8 mouse cellular contexts compared by ENCODE assay signal in the genomic region with DNA sequence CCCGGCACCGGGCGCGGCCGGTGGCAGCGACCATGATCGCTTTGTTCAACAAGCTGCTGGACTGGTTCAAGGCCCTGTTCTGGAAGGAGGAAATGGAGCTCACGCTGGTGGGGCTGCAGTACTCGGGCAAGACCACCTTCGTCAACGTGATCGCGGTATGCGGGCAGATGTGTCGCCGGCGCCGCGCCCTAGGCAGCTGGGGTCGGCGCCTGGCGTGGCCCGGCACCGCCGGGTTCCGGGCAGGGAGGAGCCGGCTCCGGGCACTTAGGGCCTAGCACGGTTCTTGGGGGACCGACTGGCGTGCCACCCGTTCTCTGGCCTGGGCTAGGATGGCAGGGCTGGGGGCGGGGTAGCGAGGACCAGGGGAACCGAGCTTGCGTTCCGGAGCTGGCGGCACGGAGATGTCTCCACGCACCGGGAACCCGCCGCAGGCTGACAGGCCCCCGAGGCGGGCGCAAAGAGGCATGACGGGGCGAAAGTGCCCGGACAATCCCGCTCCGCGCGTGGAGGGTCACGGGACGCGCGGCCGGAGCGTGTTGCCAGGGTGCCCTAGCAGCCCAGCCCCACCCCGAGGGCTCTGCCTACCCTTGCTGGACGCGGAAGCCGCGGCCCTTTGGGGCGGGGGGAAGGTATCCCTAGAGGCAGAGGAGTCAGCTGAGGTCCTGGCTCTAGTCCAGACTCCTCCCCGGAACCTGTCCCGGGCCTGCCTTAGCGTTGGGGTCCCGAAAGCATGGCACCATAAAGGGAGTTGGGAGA. TPM values are rescaled to one million over a fixed set of nuclear protein-coding genes. Genes with fewer than 3 reads are reported as not detected.
A peak's percentile ranks its signal among the peaks of the same experiment; 100 is the strongest.
DNase-seq lines count a peak whose midpoint lies in the region; ATAC-seq and TF ChIP-seq lines count a peak whose summit lies in the region.

No protein-coding gene starts in this region.

- H3K27ac ChIP-seq in embryonic facial prominence, embryonic 12.5 days, result peak overlapping the region; percentile 92
- peak overlapping the region; percentile 92 for H3K27ac ChIP-seq in heart, adult 2 months
- peak overlapping the region; percentile 79 for H3K27ac ChIP-seq in kidney, adult 2 months (ENCODE audit: insufficient read depth, low read depth, low read length)
- H3K27ac ChIP-seq in limb, embryonic 13.5 days, result peak overlapping the region; percentile 91
- peak overlapping the region; percentile 96 for H3K27ac ChIP-seq in midbrain, embryonic 14.5 days (replicated peaks; ENCODE audit: low read depth, low read length)
- H3K27ac ChIP-seq in small intestine, adult 2 months (ENCODE audit: insufficient read depth, low read depth, low read length), result peak overlapping the region; percentile 79

- H3K9ac ChIP-seq in embryonic facial prominence, embryonic 12.5 days, result peak overlapping the region; percentile 96
- H3K9ac ChIP-seq in heart, adult 2 months (ENCODE audit: low read depth, low read length), result peak overlapping the region; percentile 93
- peak overlapping the region; percentile 97 for H3K9ac ChIP-seq in limb, embryonic 13.5 days
- peak overlapping the region; percentile 99 for H3K9ac ChIP-seq in midbrain, embryonic 14.5 days (replicated peaks; ENCODE audit: low read length)

- intact Hi-C loops in heart, adult 2 months (cut with DNase I), result no loop called here

- H3K4me1 ChIP-seq in embryonic facial prominence, embryonic 12.5 days, result peaks cover 22% of the 10 kb centered on the region
- H3K4me1 ChIP-seq in heart, adult 2 months (ENCODE audit: control insufficient read depth, insufficient read depth, low read length), result peaks cover 3% of the 10 kb centered on the region; the same call in 1 of the 2 replicates
- peaks cover 15% of the 10 kb centered on the region for H3K4me1 ChIP-seq in kidney, adult 2 months (ENCODE audit: control insufficient read depth, insufficient read depth, low read length)
- H3K4me1 ChIP-seq in limb, embryonic 13.5 days, result peaks cover 22% of the 10 kb centered on the region
- H3K4me1 ChIP-seq in midbrain, embryonic 14.5 days (ENCODE audit: control insufficient read depth, insufficient read depth, low read length), result peaks cover 23% of the 10 kb centered on the region
- H3K4me1 ChIP-seq in small intestine, adult 2 months (ENCODE audit: control insufficient read depth, insufficient read depth, insufficient read length, low read length), result peaks cover 20% of the 10 kb centered on the region; the same call in 1 of the 2 replicates

- TF ChIP-seq POLR2A in heart, adult 2 months (IDR thresholded peaks at IDR 0.05; ENCODE audit: insufficient read depth, low read depth, low read length), result peak; percentile 48; the same call in 1 of the 2 replicates
- TF ChIP-seq POLR2A in kidney, adult 2 months (IDR thresholded peaks at IDR 0.05; ENCODE audit: low read depth, low read length), result no peak
- no peak for TF ChIP-seq POLR2A in small intestine, adult 2 months (IDR thresholded peaks at IDR 0.05; ENCODE audit: low read depth, low read length)

- 0 out of 2 replicates have a peak, but pooled peaks have one; percentile 11 for TF ChIP-seq EP300 in heart, adult 2 months (IDR thresholded peaks at IDR 0.05; ENCODE audit: insufficient read depth, low read depth, low read length)

- no peak for TF ChIP-seq CTCF in heart, adult 2 months (IDR thresholded peaks at IDR 0.05)
- TF ChIP-seq CTCF in kidney, adult 2 months (conservative IDR thresholded peaks at IDR 0.05; ENCODE audit: insufficient read depth, insufficient read length, low read depth, low read length), result no peak
- no peak for TF ChIP-seq CTCF in small intestine, adult 2 months (IDR thresholded peaks at IDR 0.05; ENCODE audit: extremely low read depth, insufficient read length, insufficient replicate concordance, low read depth, low read length)

- 0 out of 2 replicates have a peak, but pooled peaks cover under 1% of the 10 kb centered on the region for H3K36me3 ChIP-seq in embryonic facial prominence, embryonic 12.5 days
- no peaks in the 10 kb centered on the region; the same call in 1 of the 2 replicates for H3K36me3 ChIP-seq in heart, adult 2 months (ENCODE audit: control insufficient read depth, insufficient read depth, low read length)
- no peaks in the 10 kb centered on the region for H3K36me3 ChIP-seq in kidney, adult 2 months (ENCODE audit: control insufficient read depth, insufficient read depth, low read length)
- peaks cover 12% of the 10 kb centered on the region for H3K36me3 ChIP-seq in limb, embryonic 13.5 days
- H3K36me3 ChIP-seq in midbrain, embryonic 14.5 days (ENCODE audit: control insufficient read depth, insufficient read depth, low read length), result peaks cover 5% of the 10 kb centered on the region
- H3K36me3 ChIP-seq in small intestine, adult 2 months (ENCODE audit: control insufficient read depth, insufficient read depth, low read length), result no peaks in the 10 kb centered on the region

- peak; percentile 85 for DNase-seq in 3134 (ENCODE audit: extremely low read depth, insufficient read length, low spot score)
- DNase-seq in adrenal gland, postnatal 25 days, result peak; percentile 89
- DNase-seq in heart, adult 2 months, result peak; percentile 87 to 90
- peak; percentile 96 for DNase-seq in kidney, adult 2 months
- DNase-seq in midbrain, embryonic 14.5 days, result peak; percentile 81

- under 1% methylated on average over 69 of the region's 69 CpGs for WGBS in embryonic facial prominence, embryonic 12.5 days
- under 1% methylated on average over 69 of the region's 69 CpGs for WGBS in heart, adult 2 months
- WGBS in kidney, adult 2 months, result under 1% methylated on average over 69 of the region's 69 CpGs
- WGBS in limb, embryonic 13.5 days, result under 1% methylated on average over 54 of the region's 69 CpGs
- WGBS in midbrain, embryonic 14.5 days, result under 1% methylated on average over 67 of the region's 69 CpGs
- under 1% methylated on average over 69 of the region's 69 CpGs for WGBS in small intestine, adult 2 months

- peak; percentile 55 for ATAC-seq in embryonic facial prominence, embryonic 12.5 days (ENCODE audit: insufficient number of reproducible peaks, insufficient read depth, low FRiP score, low TSS enrichment)
- ATAC-seq in limb, embryonic 13.5 days (ENCODE audit: low FRiP score, low read depth), result peak; percentile 66
- peak; percentile 66 for ATAC-seq in midbrain, embryonic 14.5 days (ENCODE audit: low FRiP score, low TSS enrichment)

- peak overlapping the region; percentile 97 for H3K4me3 ChIP-seq in embryonic facial prominence, embryonic 12.5 days
- H3K4me3 ChIP-seq in heart, adult 2 months, result peak overlapping the region; percentile 96
- H3K4me3 ChIP-seq in kidney, adult 2 months (ENCODE audit: insufficient read depth, low read depth, low read length), result peak overlapping the region; percentile 65
- H3K4me3 ChIP-seq in limb, embryonic 13.5 days, result peak overlapping the region; percentile 98
- H3K4me3 ChIP-seq in midbrain, embryonic 14.5 days (replicated peaks; ENCODE audit: low read depth, low read length), result peak overlapping the region; percentile 99
- H3K4me3 ChIP-seq in small intestine, adult 2 months (ENCODE audit: low read depth, low read length), result peak overlapping the region; percentile 72

- H3K4me2 ChIP-seq in embryonic facial prominence, embryonic 12.5 days (replicated peaks), result peak overlapping the region; percentile 85
- peak overlapping the region; percentile 91 for H3K4me2 ChIP-seq in limb, embryonic 13.5 days (replicated peaks)
- H3K4me2 ChIP-seq in midbrain, embryonic 14.5 days (ENCODE audit: low read length), result peak overlapping the region; percentile 91

- H3K9me3 ChIP-seq in embryonic facial prominence, embryonic 12.5 days, result no peaks in the 10 kb centered on the region
- H3K9me3 ChIP-seq in limb, embryonic 13.5 days, result no peaks in the 10 kb centered on the region
- H3K9me3 ChIP-seq in midbrain, embryonic 14.5 days (ENCODE audit: control insufficient read depth, low read length), result no peaks in the 10 kb centered on the region

- H3K27me3 ChIP-seq in embryonic facial prominence, embryonic 12.5 days, result peaks cover 5% of the 10 kb centered on the region; the same call in 1 of the 2 replicates
- H3K27me3 ChIP-seq in heart, adult 2 months (ENCODE audit: control insufficient read depth, insufficient read depth, low read length), result no peaks in the 10 kb centered on the region
- H3K27me3 ChIP-seq in kidney, adult 2 months (replicated peaks; ENCODE audit: control insufficient read depth, insufficient read depth, low read length), result no peaks in the 10 kb centered on the region
- H3K27me3 ChIP-seq in limb, embryonic 13.5 days, result 0 out of 2 replicates have a peak, but pooled peaks cover 3% of the 10 kb centered on the region
- no peaks in the 10 kb centered on the region for H3K27me3 ChIP-seq in midbrain, embryonic 14.5 days (ENCODE audit: control insufficient read depth, insufficient read depth, low read length)
- H3K27me3 ChIP-seq in small intestine, adult 2 months (ENCODE audit: control insufficient read depth, insufficient read depth, low read length), result no peaks in the 10 kb centered on the region

- no peaks in the 10 kb centered on the region; the same call in 1 of the 2 replicates for H3K79me2 ChIP-seq in heart, adult 2 months (replicated peaks; ENCODE audit: control insufficient read depth, insufficient read depth, low read length)

RNA-seq across cellular contexts. Expression of a gene that starts 0.5 kb away (rescaled TPM):
- 47.8 and 59.0 TPM in 2 replicates for total RNA-seq in adrenal gland, postnatal 25 days (2021)
- 78.6 and 81.2 TPM in 2 replicates for polyA plus RNA-seq in embryonic facial prominence, embryonic 12.5 days (2016; fragmentation: Nextera tagmentation; extraction: Ambion mirVana)
- total RNA-seq in heart, adult 2 months (2021), result 10 to 100 TPM; 20.1 to 21.0 TPM
- 30.5 and 32.5 TPM in 2 replicates for polyA plus RNA-seq in heart, adult 2 months (2012; rRNA removed)
- 95.2 and 107 TPM in 2 replicates for polyA plus RNA-seq in kidney, adult 2 months (2012; rRNA removed)
- polyA plus RNA-seq in limb, embryonic 13.5 days (2015; fragmentation: Nextera tagmentation; extraction: Ambion mirVana), result 61.8 and 67.1 TPM in 2 replicates
- 322 and 380 TPM in 2 replicates for polyA plus RNA-seq in midbrain, embryonic 14.5 days (2014; fragmentation: Nextera tagmentation; extraction: Ambion mirVana)
- 31.0 and 82.9 TPM in 2 replicates for polyA plus RNA-seq in small intestine, adult 2 months (2012; rRNA removed)

RNA-seq across cellular contexts. Expression of a gene that starts 14.6 kb away (rescaled TPM):
- total RNA-seq in adrenal gland, postnatal 25 days (2021), result 1.4 and 1.5 TPM in 2 replicates
- polyA plus RNA-seq in embryonic facial prominence, embryonic 12.5 days (2016; fragmentation: Nextera tagmentation; extraction: Ambion mirVana), result 1.4 and 1.7 TPM in 2 replicates
- total RNA-seq in heart, adult 2 months (2021), result under 1 TPM; 0.73 to 0.82 TPM
- polyA plus RNA-seq in heart, adult 2 months (2012; rRNA removed), result 0.82 and 1.4 TPM in 2 replicates
- polyA plus RNA-seq in kidney, adult 2 months (2012; rRNA removed), result 0.73 and 2.5 TPM in 2 replicates
- 2.3 TPM in 2 replicates for polyA plus RNA-seq in limb, embryonic 13.5 days (2015; fragmentation: Nextera tagmentation; extraction: Ambion mirVana)
- polyA plus RNA-seq in midbrain, embryonic 14.5 days (2014; fragmentation: Nextera tagmentation; extraction: Ambion mirVana), result 0.27 and 0.62 TPM in 2 replicates
- 3.9 and 5.4 TPM in 2 replicates for polyA plus RNA-seq in small intestine, adult 2 months (2012; rRNA removed)

RNA-seq across cellular contexts. Expression of a gene that starts 20.4 kb away (rescaled TPM):
- 0.52 and 0.67 TPM in 2 replicates for total RNA-seq in adrenal gland, postnatal 25 days (2021)
- not detected in 2 replicates for polyA plus RNA-seq in embryonic facial prominence, embryonic 12.5 days (2016; fragmentation: Nextera tagmentation; extraction: Ambion mirVana)
- total RNA-seq in heart, adult 2 months (2021), result under 1 TPM; 0.97 to 0.98 TPM
- 2.3 and 3.6 TPM in 2 replicates for polyA plus RNA-seq in heart, adult 2 months (2012; rRNA removed)
- polyA plus RNA-seq in kidney, adult 2 months (2012; rRNA removed), result 0.75 and 0.98 TPM in 2 replicates
- 0.06 TPM in 1 of 2 replicates, not detected in the other for polyA plus RNA-seq in limb, embryonic 13.5 days (2015; fragmentation: Nextera tagmentation; extraction: Ambion mirVana)
- 0.30 and 0.34 TPM in 2 replicates for polyA plus RNA-seq in midbrain, embryonic 14.5 days (2014; fragmentation: Nextera tagmentation; extraction: Ambion mirVana)
- polyA plus RNA-seq in small intestine, adult 2 months (2012; rRNA removed), result 1.9 and 2.2 TPM in 2 replicates

RNA-seq across cellular contexts. Expression of a gene that starts 42.0 kb away (rescaled TPM):
- 2.2 and 2.4 TPM in 2 replicates for total RNA-seq in adrenal gland, postnatal 25 days (2021)
- 3.5 and 3.9 TPM in 2 replicates for polyA plus RNA-seq in embryonic facial prominence, embryonic 12.5 days (2016; fragmentation: Nextera tagmentation; extraction: Ambion mirVana)
- total RNA-seq in heart, adult 2 months (2021), result 10 to 100 TPM; 12.2 to 14.4 TPM
- polyA plus RNA-seq in heart, adult 2 months (2012; rRNA removed), result 12.6 and 21.5 TPM in 2 replicates
- polyA plus RNA-seq in kidney, adult 2 months (2012; rRNA removed), result 0.42 and 0.75 TPM in 2 replicates
- polyA plus RNA-seq in limb, embryonic 13.5 days (2015; fragmentation: Nextera tagmentation; extraction: Ambion mirVana), result 2.7 and 2.8 TPM in 2 replicates
- polyA plus RNA-seq in midbrain, embryonic 14.5 days (2014; fragmentation: Nextera tagmentation; extraction: Ambion mirVana), result 0.87 and 0.98 TPM in 2 replicates
- polyA plus RNA-seq in small intestine, adult 2 months (2012; rRNA removed), result 0.06 and 0.17 TPM in 2 replicates

Comparison
In these comparisons a context has a peak if more than half of its experiments do, and no peak if none do; other contexts are left out.
1. Peak in every context shown above with its lines: DNase-seq, ATAC-seq, H3K4me3 ChIP-seq and H3K27ac ChIP-seq.